Mouse (Mus musculus) G1E (cell line): ENCODE measurements at regions not wholly inside any gene's neighbourhood (a gene's known extent, or its start where the extent isn't known, plus 50 kb on each side); places are given as distances from the start of the nearest gene placed in this dataset.

Experiments
- CTCF ChIP-seq: IDR thresholded peaks from 2 replicates; pipeline ENCODE4 v1.5.1; 2012; ENCODE audit warnings: low read depth, low read length, inconsistent platforms, mixed read lengths
- GATA1 ChIP-seq: IDR thresholded peaks from 2 replicates; pipeline ENCODE4 v1.6.1; 2012; ENCODE audit warnings: borderline replicate concordance, low read length, inconsistent platforms, mixed read lengths
- POLR2AphosphoS5 ChIP-seq: IDR thresholded peaks from 2 replicates; pipeline ENCODE4 v1.6.1; 2012; ENCODE audit warnings: low read depth, low read length, inconsistent platforms; ENCODE audit not compliant: insufficient replicate concordance
- TAL1 ChIP-seq: conservative IDR thresholded peaks from 2 replicates; pipeline ENCODE4 v1.6.1; 2012; ENCODE audit warnings: low read depth, low read length, inconsistent platforms, mixed read lengths

DNA sequence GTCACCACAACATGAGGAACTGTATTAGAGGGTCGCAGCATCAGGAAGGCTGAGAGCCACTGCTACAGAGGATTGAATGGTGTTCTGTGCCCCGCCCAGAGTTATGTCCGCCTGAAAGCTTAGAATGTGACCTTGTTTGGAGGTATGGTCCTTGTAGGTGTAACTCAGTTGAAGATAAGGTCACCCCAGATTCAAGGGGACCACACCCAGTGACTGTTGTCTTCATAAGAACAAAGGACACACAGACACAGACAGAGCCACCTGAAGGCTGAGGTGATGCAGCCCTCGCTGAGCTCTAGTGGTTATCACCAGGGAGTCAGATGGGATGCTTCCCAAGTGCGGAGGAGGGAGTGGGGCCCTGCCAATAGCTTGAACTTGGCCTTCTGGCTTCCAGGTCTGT, 89.9 kb upstream of the 1600014C23Rik start:
- no peak for TF ChIP-seq CTCF
- TF ChIP-seq TAL1 = no peak
- TF ChIP-seq GATA1 = no peak
- no peak for TF ChIP-seq POLR2AphosphoS5
